Mouse (Mus musculus): ENCODE measurements at regions not wholly inside any gene's neighbourhood (a gene's known extent, or its start where the extent isn't known, plus 50 kb on each side); places are given as distances from the start of the nearest gene placed in this dataset.
A peak's percentile ranks its signal among the peaks of the same experiment; 100 is the strongest.

GRCm38 (mm10) chrX:76680890-76681289, 78.2 kb upstream of the Cldn34d start:
- peak; percentile 40 for DNase-seq
